In the genomic region with DNA sequence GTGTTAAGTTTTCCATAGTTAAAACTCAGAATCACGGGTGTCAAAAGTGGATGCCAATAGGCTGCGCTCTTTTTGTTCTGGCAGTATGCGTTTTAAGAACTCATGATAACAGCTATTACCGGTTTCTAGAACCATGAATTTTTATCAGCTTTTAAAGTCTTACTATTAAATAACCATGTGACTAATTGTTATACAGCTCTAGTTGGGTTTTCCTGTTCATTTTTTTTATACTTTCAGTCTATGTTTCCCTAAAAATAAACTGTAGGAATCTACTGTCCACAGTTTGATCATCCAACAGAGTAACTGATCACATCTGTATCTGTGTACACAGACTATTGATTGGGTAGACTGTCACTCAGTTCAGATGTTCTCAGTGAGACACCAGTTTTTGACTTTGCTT, we compare ENCODE assay signal across 14 mouse cellular contexts.
"Had no signal": no experiment of that assay in that cellular context is flagged by ENCODE, and none has a peak within 500 bp of the region (broad histone marks: within the 10 kb centered on the region; RNA-seq: fewer than 3 reads in every experiment).

No protein-coding gene starts in this region.

- H3K9me3 ChIP-seq: lung, embryonic 15.5 days; midbrain, embryonic 10.5 days; midbrain, embryonic 12.5 days; neural tube, embryonic 12.5 days; stomach, embryonic 15.5 days had no signal

- H3K27me3 ChIP-seq: lung, embryonic 15.5 days; midbrain, embryonic 12.5 days; neural tube, embryonic 12.5 days; stomach, embryonic 15.5 days had no signal

- ATAC-seq: lung, postnatal 0 days had no signal

- H3K4me1 ChIP-seq: lung, embryonic 15.5 days; midbrain, embryonic 10.5 days; midbrain, embryonic 12.5 days; neural tube, embryonic 12.5 days; stomach, embryonic 15.5 days had no signal

- H3K27ac ChIP-seq: lung, embryonic 15.5 days; midbrain, embryonic 10.5 days; midbrain, embryonic 12.5 days; neural tube, embryonic 12.5 days; stomach, embryonic 15.5 days; stomach, postnatal 0 days had no signal

- DNase-seq: lung, adult 2 months; lung, postnatal 4 days; midbrain, embryonic 14.5 days; right cerebral cortex, postnatal 14 days; thymus, adult 18-20 months; thymus, postnatal 14 days; thymus, postnatal 36 days had no signal

- H3K4me2 ChIP-seq: lung, embryonic 15.5 days; midbrain, embryonic 12.5 days; neural tube, embryonic 12.5 days; stomach, embryonic 15.5 days had no signal

- H3K9ac ChIP-seq: lung, embryonic 15.5 days; midbrain, embryonic 12.5 days; neural tube, embryonic 12.5 days; stomach, embryonic 15.5 days had no signal

- H3K4me3 ChIP-seq: lung, embryonic 15.5 days; midbrain, embryonic 10.5 days; midbrain, embryonic 12.5 days; neural tube, embryonic 12.5 days; stomach, embryonic 15.5 days had no signal
